14 mouse cellular contexts compared by ENCODE assay signal in the genomic region with DNA sequence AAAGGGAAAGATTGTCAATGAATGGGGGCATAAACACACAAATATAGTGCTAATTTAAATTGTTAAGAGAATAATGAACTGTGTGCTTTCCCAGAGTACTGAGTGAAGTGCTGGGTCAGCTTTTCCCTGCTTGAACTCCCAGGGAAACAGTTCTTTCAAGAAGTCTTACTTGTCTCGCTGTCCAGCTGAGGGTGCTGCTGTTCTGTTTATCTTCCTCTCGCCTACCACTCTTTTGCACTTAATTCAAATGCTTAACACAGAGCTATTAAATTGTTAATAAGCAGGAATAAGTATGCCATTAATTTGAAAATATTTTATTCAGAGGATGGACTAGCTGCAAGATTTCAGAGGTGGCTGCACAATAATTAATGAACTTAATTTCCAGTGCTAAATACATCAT.
DNase-seq lines count a peak whose midpoint lies in the region; ATAC-seq and TF ChIP-seq lines count a peak whose summit lies in the region.
"Had no signal": no experiment of that assay in that cellular context is flagged by ENCODE, and none has a peak within 500 bp of the region (broad histone marks: within the 10 kb centered on the region; RNA-seq: fewer than 3 reads in every experiment).

No protein-coding gene starts in this region.

- ATAC-seq in kidney, postnatal 0 days (replicated peaks; ENCODE audit: low FRiP score, low read depth) = no peak
- no peak for ATAC-seq in midbrain, embryonic 14.5 days (ENCODE audit: low FRiP score, low TSS enrichment)
- ATAC-seq in midbrain, embryonic 13.5 days = no peak
- ATAC-seq: inflammation-experienced regulatory T-cells, adult 6 months; liver, postnatal 0 days had no signal

- no peak overlapping the region for H3K27ac ChIP-seq in kidney, postnatal 0 days
- no peak overlapping the region for H3K27ac ChIP-seq in kidney, adult 2 months (ENCODE audit: insufficient read depth, low read depth, low read length)
- H3K27ac ChIP-seq in midbrain, embryonic 14.5 days (replicated peaks; ENCODE audit: low read depth, low read length) = no peak overlapping the region
- no peak overlapping the region for H3K27ac ChIP-seq in midbrain, embryonic 13.5 days
- H3K27ac ChIP-seq: embryonic facial prominence, embryonic 15.5 days; limb, embryonic 12.5 days had no signal

- H3K4me1 ChIP-seq in kidney, postnatal 0 days (replicated peaks; ENCODE audit: insufficient read depth, low read length) = no peaks in the 10 kb centered on the region
- no peaks in the 10 kb centered on the region for H3K4me1 ChIP-seq in kidney, adult 2 months (ENCODE audit: control insufficient read depth, insufficient read depth, low read length)
- H3K4me1 ChIP-seq in midbrain, embryonic 14.5 days (ENCODE audit: control insufficient read depth, insufficient read depth, low read length) = no peaks in the 10 kb centered on the region
- no peaks in the 10 kb centered on the region for H3K4me1 ChIP-seq in midbrain, embryonic 13.5 days (replicated peaks)
- H3K4me1 ChIP-seq: embryonic facial prominence, embryonic 15.5 days; limb, embryonic 12.5 days had no signal

- no peak overlapping the region for H3K9ac ChIP-seq in kidney, postnatal 0 days (ENCODE audit: low read depth, low read length)
- H3K9ac ChIP-seq in midbrain, embryonic 14.5 days (replicated peaks; ENCODE audit: low read length) = no peak overlapping the region
- no peak overlapping the region for H3K9ac ChIP-seq in midbrain, embryonic 13.5 days (replicated peaks)
- H3K9ac ChIP-seq: embryonic facial prominence, embryonic 15.5 days; limb, embryonic 12.5 days; liver, postnatal 0 days had no signal

- peak; percentile 3 to 55 for DNase-seq in adrenal gland, adult (ENCODE audit: inconsistent age in 2 of 2, low spot score in 1 of 2)
- DNase-seq in adrenal gland, postnatal 4 days (ENCODE audit: low spot score in 2 of 2) = no peak
- DNase-seq in kidney, postnatal 0 days (ENCODE audit: low spot score) = peak; percentile 34
- no peak for DNase-seq in kidney, adult 2 months
- peak; percentile 69 for DNase-seq in midbrain, embryonic 14.5 days
- DNase-seq in brain, embryonic 14.5 days (ENCODE audit: low read depth) = peak; percentile 79
- DNase-seq in spleen, postnatal 36 days (ENCODE audit: low spot score in 2 of 2) = no peak
- DNase-seq: cerebellum, adult 11-12 months; liver, postnatal 0 days; spleen, adult 18-20 months had no signal

- H3K4me3 ChIP-seq in kidney, postnatal 0 days (replicated peaks; ENCODE audit: low read depth, low read length) = no peak overlapping the region
- no peak overlapping the region for H3K4me3 ChIP-seq in kidney, adult 2 months (ENCODE audit: insufficient read depth, low read depth, low read length)
- H3K4me3 ChIP-seq in midbrain, embryonic 14.5 days (replicated peaks; ENCODE audit: low read depth, low read length) = no peak overlapping the region
- H3K4me3 ChIP-seq in midbrain, embryonic 13.5 days (replicated peaks) = no peak overlapping the region
- H3K4me3 ChIP-seq: embryonic facial prominence, embryonic 15.5 days; limb, embryonic 12.5 days had no signal

- TF ChIP-seq CTCF in kidney, postnatal 0 days (IDR thresholded peaks at IDR 0.05; ENCODE audit: low read depth) = peak; percentile 49; the same call in 1 of the 2 replicates
- TF ChIP-seq CTCF in kidney, adult 2 months (conservative IDR thresholded peaks at IDR 0.05; ENCODE audit: insufficient read depth, insufficient read length, low read depth, low read length) = no peak
- TF ChIP-seq CTCF in brain, embryonic 14.5 days (IDR thresholded peaks at IDR 0.05; ENCODE audit: borderline replicate concordance, extremely low read depth, insufficient read depth, insufficient read length) = peak; percentile 38; the same call in 1 of the 2 replicates

- WGBS in kidney, postnatal 0 days = 64% methylated on average over 2 of the region's 2 CpGs
- 44% methylated on average over 2 of the region's 2 CpGs for WGBS in kidney, adult 2 months
- 73% methylated on average over 2 of the region's 2 CpGs for WGBS in midbrain, embryonic 14.5 days
- 65% methylated on average over 2 of the region's 2 CpGs for WGBS in midbrain, embryonic 13.5 days

- H3K27me3 ChIP-seq in kidney, postnatal 0 days (ENCODE audit: insufficient read depth, low read length) = no peaks in the 10 kb centered on the region
- H3K27me3 ChIP-seq in kidney, adult 2 months (replicated peaks; ENCODE audit: control insufficient read depth, insufficient read depth, low read length) = no peaks in the 10 kb centered on the region
- no peaks in the 10 kb centered on the region for H3K27me3 ChIP-seq in midbrain, embryonic 14.5 days (ENCODE audit: control insufficient read depth, insufficient read depth, low read length)
- no peaks in the 10 kb centered on the region for H3K27me3 ChIP-seq in midbrain, embryonic 13.5 days
- H3K27me3 ChIP-seq: embryonic facial prominence, embryonic 15.5 days; limb, embryonic 12.5 days had no signal

- H3K4me2 ChIP-seq in kidney, postnatal 0 days (ENCODE audit: low read length) = no peak overlapping the region
- no peak overlapping the region for H3K4me2 ChIP-seq in midbrain, embryonic 14.5 days (ENCODE audit: low read length)
- no peak overlapping the region for H3K4me2 ChIP-seq in midbrain, embryonic 13.5 days (replicated peaks)
- H3K4me2 ChIP-seq: embryonic facial prominence, embryonic 15.5 days; limb, embryonic 12.5 days had no signal

- H3K9me3 ChIP-seq in kidney, postnatal 0 days (replicated peaks; ENCODE audit: low read length) = no peaks in the 10 kb centered on the region
- no peaks in the 10 kb centered on the region for H3K9me3 ChIP-seq in midbrain, embryonic 14.5 days (ENCODE audit: control insufficient read depth, low read length)
- no peaks in the 10 kb centered on the region for H3K9me3 ChIP-seq in midbrain, embryonic 13.5 days
- H3K9me3 ChIP-seq: embryonic facial prominence, embryonic 15.5 days; limb, embryonic 12.5 days had no signal

- no peaks in the 10 kb centered on the region for H3K36me3 ChIP-seq in kidney, postnatal 0 days (ENCODE audit: insufficient read depth, low read length)
- no peaks in the 10 kb centered on the region for H3K36me3 ChIP-seq in kidney, adult 2 months (ENCODE audit: control insufficient read depth, insufficient read depth, low read length)
- no peaks in the 10 kb centered on the region for H3K36me3 ChIP-seq in midbrain, embryonic 14.5 days (ENCODE audit: control insufficient read depth, insufficient read depth, low read length)
- no peaks in the 10 kb centered on the region for H3K36me3 ChIP-seq in midbrain, embryonic 13.5 days
- H3K36me3 ChIP-seq: embryonic facial prominence, embryonic 15.5 days; limb, embryonic 12.5 days had no signal

- TF ChIP-seq POLR2A in kidney, adult 2 months (IDR thresholded peaks at IDR 0.05; ENCODE audit: low read depth, low read length) = no peak
- TF ChIP-seq POLR2A in brain, embryonic 14.5 days (IDR thresholded peaks at IDR 0.05; ENCODE audit: borderline replicate concordance, extremely low read depth, insufficient read depth, insufficient read length, poor library complexity, severe bottlenecking) = no peak

Comparison
In these comparisons a context has a peak if more than half of its experiments do, and no peak if none do; other contexts are left out.
1. DNase-seq: peak in adrenal gland, adult (2 of 2), kidney, postnatal 0 days (single experiment), midbrain, embryonic 14.5 days (single experiment) and brain, embryonic 14.5 days (single experiment); none in adrenal gland, postnatal 4 days (0 of 2), kidney, adult 2 months (single experiment) and spleen, postnatal 36 days (0 of 2).